Mouse (Mus musculus) stomach, postnatal 0 days (tissue): ENCODE measurements at regions not wholly inside any gene's neighbourhood (a gene's known extent, or its start where the extent isn't known, plus 50 kb on each side); places are given as distances from the start of the nearest gene placed in this dataset.

Source experiments
- CTCF ChIP-seq: IDR thresholded peaks from 2 replicates; pipeline ENCODE4 v1.5.1; 2016; ENCODE audit warnings: antibody characterized with exemption, low read depth, mild to moderate bottlenecking, moderate library complexity
- EP300 ChIP-seq: optimal IDR thresholded peaks from 2 replicates; pipeline ENCODE3; 2016; ENCODE audit warnings: antibody characterized with exemption

DNA sequence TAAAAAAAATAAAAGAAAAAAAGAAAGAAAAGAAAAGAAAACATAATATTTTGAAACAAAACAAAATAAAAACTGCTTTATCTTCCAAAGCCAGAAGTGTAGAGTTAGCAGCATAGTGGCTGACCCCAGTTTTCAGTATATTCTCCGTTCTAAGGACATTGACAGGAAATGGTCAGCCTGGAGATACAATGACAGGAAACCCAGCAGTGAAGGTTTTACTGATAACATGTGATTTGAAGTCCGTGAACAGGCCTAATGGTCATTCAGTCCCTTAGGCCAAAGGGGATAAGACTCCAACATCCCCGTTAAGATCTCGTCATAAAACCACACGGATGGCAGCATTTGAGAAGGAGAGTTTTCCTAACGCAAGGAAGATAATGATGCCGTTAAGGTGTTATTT is 131.3 kb upstream of the Tll1 start:
- no peak for TF ChIP-seq CTCF
- TF ChIP-seq EP300 = no peak
